Mouse (Mus musculus): ENCODE data around the gene Ugt1a2. TPM values are rescaled to one million over a fixed set of nuclear protein-coding genes. Genes with fewer than 3 reads are reported as not detected.

Gene Ugt1a2
- polyA plus RNA-seq, 1 experiment from 2014 or later, result 0.13 TPM

DNA sequence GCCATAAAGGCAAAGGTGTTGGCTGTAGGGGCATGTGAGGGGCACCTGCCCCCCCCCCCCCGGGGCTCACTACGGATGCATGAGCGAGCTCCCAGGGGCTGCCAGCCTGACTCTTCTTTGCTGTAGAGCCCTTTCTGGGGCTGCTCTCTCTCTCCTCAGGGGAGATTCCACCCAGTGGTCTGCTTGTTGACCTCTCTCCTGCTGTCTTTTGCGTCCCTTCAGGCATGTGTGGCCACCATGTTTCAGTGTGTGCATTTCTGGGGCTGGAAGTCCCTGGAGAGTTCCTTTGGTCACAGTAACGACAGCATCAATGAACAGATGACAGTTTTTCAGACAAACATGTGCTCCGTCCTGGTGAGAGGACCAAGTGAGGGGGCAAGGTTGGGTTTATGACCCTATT is 58.0 kb downstream of the Ugt1a2 start:
- H3K4me1 ChIP-seq, result peaks cover 14% of the 10 kb centered on the region
- 71% methylated on average over 6 of the region's 6 CpGs for WGBS
- no peaks in the 10 kb centered on the region for H3K27me3 ChIP-seq (ENCODE audit: insufficient read depth, poor library complexity, severe bottlenecking)
- no peak overlapping the region for H3K4me3 ChIP-seq
- H3K9me3 ChIP-seq, result peaks cover 64% of the 10 kb centered on the region
- H3K36me3 ChIP-seq, result peaks cover 38% of the 10 kb centered on the region
- DNase-seq (ENCODE audit: low spot score), result no peak
- H3K27ac ChIP-seq, result no peak overlapping the region

DNA sequence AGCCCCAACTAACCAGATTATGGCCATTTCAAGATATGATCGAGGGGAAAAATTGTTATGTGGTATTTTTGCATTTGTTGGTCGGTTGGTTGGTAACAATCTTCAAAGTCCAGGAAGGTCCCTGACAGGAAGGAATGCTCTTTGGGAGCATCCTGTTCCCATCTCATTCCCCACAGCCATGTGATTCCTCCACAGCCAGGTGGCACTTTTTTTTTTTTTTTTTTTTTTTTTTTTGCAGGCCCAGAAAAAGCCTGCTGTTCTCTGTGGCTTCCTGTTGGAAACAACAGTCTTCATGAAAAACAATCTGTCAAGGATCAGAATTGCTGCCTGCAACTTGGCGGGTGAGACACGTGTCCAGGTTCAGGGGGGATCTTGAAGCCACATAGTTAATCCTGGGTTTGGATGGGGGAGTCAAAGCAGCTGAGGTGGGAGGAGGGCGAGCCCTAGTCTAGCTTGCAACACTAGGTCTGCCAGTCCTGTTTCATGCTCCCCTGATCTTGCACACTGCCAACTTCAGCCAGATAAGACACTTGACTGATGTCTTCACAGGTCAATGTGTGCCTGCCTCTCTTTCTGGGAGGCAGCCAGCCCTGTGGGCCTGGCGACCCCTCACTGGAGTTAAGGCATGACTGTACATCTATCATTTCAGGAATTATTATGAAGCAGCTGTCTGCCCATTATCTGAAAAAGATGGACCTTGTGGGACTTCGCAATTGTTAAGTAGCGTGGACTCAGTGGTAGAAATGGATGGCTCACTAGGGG is 58.7 kb downstream of the Ugt1a2 start:
- Histone ChIP-seq H3K27ac (no peak overlapping the region), H3K27me3 (ENCODE audit: insufficient read depth, poor library complexity, severe bottlenecking) (no peaks in the 10 kb centered on the region), H3K9me3 (peaks cover 61% of the 10 kb centered on the region), H3K36me3 (peaks cover 45% of the 10 kb centered on the region), H3K4me1 (peaks cover 14% of the 10 kb centered on the region), H3K4me3 (no peak overlapping the region)
- WGBS, result 70% methylated on average over 8 of the region's 8 CpGs
- no peak for DNase-seq (ENCODE audit: low spot score)

DNA sequence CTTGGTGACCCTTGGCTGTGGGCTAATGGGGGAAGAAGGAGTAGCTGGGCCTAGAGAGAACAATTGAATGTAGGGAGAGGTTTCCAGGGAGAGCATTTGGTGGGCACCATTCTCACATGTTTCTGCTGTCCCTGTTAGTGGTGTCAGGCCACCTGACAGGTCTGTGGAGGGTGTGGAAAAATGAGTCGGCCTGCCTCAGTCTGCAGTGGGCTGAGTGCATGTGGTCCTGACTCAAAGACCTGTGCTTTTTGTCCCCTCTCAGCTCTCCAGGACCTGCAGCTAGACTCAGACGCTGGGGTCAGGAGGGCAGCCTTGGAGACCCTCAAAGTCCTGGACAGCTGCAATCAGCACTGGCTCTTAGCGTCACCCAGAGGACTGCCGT is 59.2 kb downstream of the Ugt1a2 start:
- H3K4me3 ChIP-seq, result no peak overlapping the region
- H3K27ac ChIP-seq, result no peak overlapping the region
- WGBS, result 74% methylated on average over 4 of the region's 4 CpGs
- H3K27me3 ChIP-seq (ENCODE audit: insufficient read depth, poor library complexity, severe bottlenecking), result no peaks in the 10 kb centered on the region
- no peak for DNase-seq (ENCODE audit: low spot score)
- peaks cover 50% of the 10 kb centered on the region for H3K36me3 ChIP-seq
- peaks cover 14% of the 10 kb centered on the region for H3K4me1 ChIP-seq
- peaks cover 57% of the 10 kb centered on the region for H3K9me3 ChIP-seq

DNA sequence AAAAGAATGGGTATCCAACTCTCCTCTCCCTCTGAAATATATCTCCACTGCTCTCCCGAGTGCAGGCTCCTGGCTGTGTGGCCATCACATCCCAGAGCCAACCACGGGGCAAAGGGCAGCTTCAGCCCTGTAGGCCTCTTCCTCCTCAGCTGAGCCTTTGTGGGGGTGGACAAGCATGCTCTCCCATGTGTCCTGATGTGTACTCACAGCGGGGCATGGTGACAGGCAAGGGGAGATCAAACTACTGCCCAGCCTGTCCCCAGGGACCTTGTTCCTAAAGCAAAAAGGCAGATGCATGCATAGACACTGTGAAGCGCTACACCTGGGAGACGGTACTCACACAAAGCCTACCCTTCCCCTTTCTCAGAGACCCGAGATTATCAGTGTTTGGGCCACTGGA is 59.7 kb downstream of the Ugt1a2 start:
- no peak for DNase-seq (ENCODE audit: low spot score)
- Histone ChIP-seq H3K4me3 (no peak overlapping the region), H3K36me3 (peaks cover 55% of the 10 kb centered on the region), H3K27ac (no peak overlapping the region), H3K9me3 (peaks cover 57% of the 10 kb centered on the region), H3K4me1 (peaks cover 18% of the 10 kb centered on the region), H3K27me3 (ENCODE audit: insufficient read depth, poor library complexity, severe bottlenecking) (no peaks in the 10 kb centered on the region)
- 76% methylated on average over 6 of the region's 6 CpGs for WGBS

DNA sequence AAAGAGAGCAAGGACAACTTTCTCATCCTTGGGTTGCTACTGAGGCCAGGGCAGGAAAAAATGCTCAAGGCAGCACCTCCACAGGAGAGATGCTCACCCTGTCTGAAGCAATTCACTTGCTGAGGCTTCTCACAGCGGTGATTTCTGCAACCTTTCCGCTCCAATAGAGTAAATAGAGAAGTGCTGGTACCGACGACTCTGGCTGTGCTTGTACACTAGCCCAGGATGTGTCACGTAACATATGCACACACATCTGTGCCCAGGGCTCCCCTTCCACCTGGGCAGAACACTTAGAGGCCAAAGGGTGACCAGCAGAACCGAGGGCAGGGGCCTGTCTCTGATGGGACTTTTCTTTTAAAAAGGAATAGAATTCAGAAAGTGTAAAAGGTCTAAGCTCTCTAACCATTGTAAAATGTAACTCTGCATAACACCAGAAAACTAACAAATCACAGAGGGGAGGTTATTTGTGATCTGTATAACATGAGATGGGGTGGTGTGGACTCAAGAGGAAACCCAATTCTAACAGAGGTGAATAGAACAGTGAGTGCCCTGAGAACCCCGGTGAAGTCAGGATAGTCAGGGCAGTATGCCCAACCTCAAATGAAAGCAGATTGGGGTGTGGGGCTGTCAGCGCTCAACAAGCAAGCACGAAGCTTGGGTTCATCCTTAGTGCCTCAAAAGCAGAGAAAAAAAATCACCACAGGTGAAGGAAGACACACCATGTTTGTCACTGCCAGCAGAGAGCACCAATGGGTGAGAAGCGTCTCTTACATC is 60.4 kb downstream of the Ugt1a2 start:
- DNase-seq (ENCODE audit: low spot score), result no peak
- Histone ChIP-seq H3K4me3 (no peak overlapping the region), H3K27ac (no peak overlapping the region), H3K9me3 (peaks cover 51% of the 10 kb centered on the region), H3K27me3 (ENCODE audit: insufficient read depth, poor library complexity, severe bottlenecking) (no peaks in the 10 kb centered on the region), H3K4me1 (peaks cover 19% of the 10 kb centered on the region), H3K36me3 (peaks cover 62% of the 10 kb centered on the region)
- WGBS, result 83% methylated on average over 10 of the region's 10 CpGs

DNA sequence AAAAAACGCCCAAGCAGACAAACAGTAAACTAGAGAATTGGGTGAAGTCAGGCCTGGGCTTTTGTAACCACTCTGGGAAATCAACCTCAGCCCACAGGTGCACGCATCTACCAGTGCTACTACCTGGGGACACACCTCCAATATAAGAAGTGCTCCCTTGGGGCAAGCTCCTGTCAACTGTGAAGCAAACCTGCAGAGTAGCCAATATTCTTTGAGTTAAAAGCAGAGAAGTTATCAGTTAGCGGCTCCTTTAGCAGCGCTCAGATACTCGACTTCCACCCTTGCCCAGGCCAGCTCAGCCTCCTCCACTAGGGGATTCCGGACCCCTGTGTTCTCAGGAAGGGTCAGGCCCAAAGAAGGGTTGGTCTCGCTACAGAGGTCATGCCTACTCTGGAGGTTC is 61.3 kb downstream of the Ugt1a2 start:
- WGBS, result 83% methylated on average over 7 of the region's 7 CpGs
- peaks cover 41% of the 10 kb centered on the region for H3K9me3 ChIP-seq
- peaks cover 19% of the 10 kb centered on the region for H3K4me1 ChIP-seq
- no peak overlapping the region for H3K27ac ChIP-seq
- no peak overlapping the region for H3K4me3 ChIP-seq
- no peak for DNase-seq (ENCODE audit: low spot score)
- H3K36me3 ChIP-seq, result peaks cover 71% of the 10 kb centered on the region
- H3K27me3 ChIP-seq (ENCODE audit: insufficient read depth, poor library complexity, severe bottlenecking), result no peaks in the 10 kb centered on the region

DNA sequence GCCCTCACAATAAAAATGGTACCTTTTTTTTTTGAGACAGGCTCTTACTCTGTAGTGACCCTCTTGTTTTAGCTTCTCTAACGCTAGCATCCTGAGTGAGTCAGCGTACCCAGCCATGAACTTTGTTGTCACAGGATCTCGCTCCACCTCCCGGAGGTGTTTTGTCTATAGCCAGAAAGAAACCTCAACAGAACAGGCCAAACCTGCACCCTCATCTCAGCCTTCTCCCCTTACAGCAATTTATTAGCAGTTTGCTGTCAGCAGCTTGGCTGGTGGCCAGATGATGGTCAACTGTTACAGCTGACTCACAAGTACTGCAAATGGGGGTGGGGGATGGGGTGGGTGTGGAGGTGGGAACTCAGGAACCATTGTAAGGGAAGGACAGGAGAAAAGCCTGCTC is 61.9 kb downstream of the Ugt1a2 start:
- DNase-seq (ENCODE audit: low spot score), result no peak
- no peaks in the 10 kb centered on the region for H3K27me3 ChIP-seq (ENCODE audit: insufficient read depth, poor library complexity, severe bottlenecking)
- WGBS, result 87% methylated on average over 4 of the region's 4 CpGs
- no peak overlapping the region for H3K27ac ChIP-seq
- H3K9me3 ChIP-seq, result peaks cover 36% of the 10 kb centered on the region
- peaks cover 77% of the 10 kb centered on the region for H3K36me3 ChIP-seq
- no peak overlapping the region for H3K4me3 ChIP-seq
- peaks cover 19% of the 10 kb centered on the region for H3K4me1 ChIP-seq

DNA sequence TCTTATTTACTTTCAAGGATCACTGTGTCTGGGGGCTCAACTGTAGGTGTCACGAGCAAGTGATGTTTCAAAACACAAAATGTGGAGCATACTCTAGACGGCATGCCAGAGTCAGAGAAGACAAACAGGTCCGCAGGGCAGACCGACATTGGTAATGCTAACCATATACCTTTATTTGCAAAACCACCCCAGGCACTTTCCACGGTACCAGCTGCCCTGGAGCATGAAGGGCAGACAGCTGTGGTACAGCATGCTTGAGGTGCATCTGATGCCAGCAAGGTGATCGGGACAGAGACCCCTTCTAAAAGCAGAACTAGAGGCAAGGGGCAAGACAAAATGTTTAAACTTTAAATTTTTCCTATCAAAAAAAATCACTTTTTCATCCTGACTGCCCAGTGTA is 62.6 kb downstream of the Ugt1a2 start:
- Histone ChIP-seq H3K9me3 (peaks cover 29% of the 10 kb centered on the region), H3K36me3 (peaks cover 84% of the 10 kb centered on the region), H3K27ac (no peak overlapping the region), H3K4me3 (no peak overlapping the region), H3K27me3 (ENCODE audit: insufficient read depth, poor library complexity, severe bottlenecking) (no peaks in the 10 kb centered on the region), H3K4me1 (peaks cover 19% of the 10 kb centered on the region)
- peak; percentile 88 for DNase-seq (ENCODE audit: low spot score)
- 75% methylated on average over 6 of the region's 6 CpGs for WGBS

DNA sequence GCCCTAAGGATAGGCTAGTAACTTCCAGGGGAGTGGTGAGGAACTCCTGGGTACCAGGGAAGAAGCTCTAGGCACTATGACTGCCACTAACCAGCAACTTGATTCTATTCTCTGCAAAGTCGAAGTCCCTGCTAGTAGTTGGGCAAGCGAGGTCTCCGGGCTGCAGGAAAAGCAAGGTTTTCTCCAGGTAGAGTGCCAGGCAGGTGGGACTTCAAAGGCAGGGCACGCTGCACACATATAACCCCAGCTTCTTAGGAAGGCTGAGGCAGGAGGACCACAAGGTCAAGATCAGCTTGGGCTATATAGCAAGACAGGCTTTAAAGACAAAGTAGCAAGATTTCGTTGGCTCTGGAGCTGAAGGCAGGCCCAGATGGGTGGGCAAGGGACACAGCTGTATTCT is 63.4 kb downstream of the Ugt1a2 start:
- peaks cover 19% of the 10 kb centered on the region for H3K4me1 ChIP-seq
- no peak overlapping the region for H3K4me3 ChIP-seq
- WGBS, result 89% methylated on average over 5 of the region's 5 CpGs
- H3K9me3 ChIP-seq, result peaks cover 24% of the 10 kb centered on the region; the same call in 1 of the 2 replicates
- DNase-seq (ENCODE audit: low spot score), result peak; percentile 88
- no peak overlapping the region for H3K27ac ChIP-seq
- H3K27me3 ChIP-seq (ENCODE audit: insufficient read depth, poor library complexity, severe bottlenecking), result no peaks in the 10 kb centered on the region
- peaks cover 92% of the 10 kb centered on the region for H3K36me3 ChIP-seq

DNA sequence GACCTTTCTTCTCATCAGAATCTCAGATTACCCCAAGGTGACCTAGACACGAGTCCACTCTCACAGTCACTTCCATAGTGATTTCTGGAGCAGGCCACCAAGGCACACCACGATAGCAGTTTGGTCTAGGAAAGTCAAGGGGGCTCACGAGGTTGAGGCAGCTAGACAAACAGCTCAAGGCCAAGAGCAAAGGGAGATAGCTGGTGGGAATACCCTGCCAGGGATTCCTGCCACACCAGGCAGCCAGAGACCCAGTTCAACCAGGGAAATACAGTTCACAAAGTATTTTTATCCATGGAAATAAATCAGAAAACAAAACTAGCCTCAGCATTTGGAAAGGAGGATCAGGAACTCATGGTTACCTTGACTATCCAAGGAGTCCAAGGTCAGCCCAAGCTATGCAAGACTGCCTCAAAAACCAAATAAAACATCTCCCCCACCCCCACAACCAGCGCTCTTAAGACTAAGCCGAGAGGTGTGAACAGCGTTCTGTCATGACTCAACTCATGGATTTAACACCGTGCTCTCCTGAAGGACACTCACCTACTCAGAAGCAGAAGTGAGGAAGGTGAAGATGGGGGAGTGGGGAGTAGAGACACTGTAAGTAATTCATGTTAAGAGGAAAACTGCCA is 64.0 kb downstream of the Ugt1a2 start:
- Histone ChIP-seq H3K27ac (no peak overlapping the region), H3K36me3 (peaks cover 97% of the 10 kb centered on the region), H3K9me3 (peaks cover 20% of the 10 kb centered on the region; the same call in 1 of the 2 replicates), H3K27me3 (ENCODE audit: insufficient read depth, poor library complexity, severe bottlenecking) (no peaks in the 10 kb centered on the region), H3K4me1 (peaks cover 16% of the 10 kb centered on the region), H3K4me3 (no peak overlapping the region)
- 80% methylated on average over 7 of the region's 7 CpGs for WGBS
- DNase-seq (ENCODE audit: low spot score), result no peak

DNA sequence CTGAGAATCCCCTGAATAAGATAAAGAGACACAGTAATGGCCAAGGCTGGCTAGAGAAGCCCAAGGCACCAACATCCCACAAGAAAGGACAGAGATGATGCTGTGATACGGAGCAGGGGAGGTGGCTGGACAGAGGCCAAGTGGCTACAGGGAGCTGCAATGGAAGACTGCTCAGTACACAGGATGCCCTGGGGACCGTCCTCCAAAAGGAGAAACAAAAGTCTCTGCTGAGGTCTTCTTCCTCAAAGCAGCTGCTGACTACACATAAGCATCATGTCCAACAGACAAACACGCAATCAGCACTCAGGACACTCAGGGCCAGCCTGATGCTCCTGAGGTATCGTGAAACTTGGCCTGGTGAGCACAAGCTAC is 64.5 kb downstream of the Ugt1a2 start:
- Histone ChIP-seq H3K4me3 (no peak overlapping the region), H3K27ac (no peak overlapping the region), H3K36me3 (peaks cover 97% of the 10 kb centered on the region), H3K9me3 (peaks cover 18% of the 10 kb centered on the region; the same call in 1 of the 2 replicates), H3K27me3 (ENCODE audit: insufficient read depth, poor library complexity, severe bottlenecking) (no peaks in the 10 kb centered on the region), H3K4me1 (peaks cover 11% of the 10 kb centered on the region)
- WGBS, result 77% methylated on average over 4 of the region's 4 CpGs
- DNase-seq (ENCODE audit: low spot score), result no peak

DNA sequence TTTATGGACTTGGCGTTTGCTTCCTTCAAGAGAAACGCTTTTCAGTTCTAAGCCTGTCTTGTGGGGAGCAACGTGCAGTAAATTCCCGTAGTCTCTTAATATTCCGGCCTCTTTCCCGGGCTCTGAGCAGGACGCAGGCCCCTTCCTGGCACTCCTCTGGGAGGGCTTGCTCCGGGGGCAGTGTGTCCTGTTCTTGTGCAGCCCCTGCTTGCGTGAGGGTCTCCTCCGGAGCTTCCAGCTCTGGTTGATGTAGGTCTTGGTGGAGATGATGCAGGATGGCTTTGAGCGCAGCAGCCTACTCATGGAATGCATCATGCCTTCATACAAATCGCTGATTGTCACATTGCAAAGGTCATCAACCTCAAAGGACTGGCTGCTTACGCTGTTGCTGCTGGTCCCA is 65.7 kb downstream of the Ugt1a2 start:
- DNase-seq (ENCODE audit: low spot score), result no peak
- 0 out of 2 replicates have a peak, but pooled peaks cover 5% of the 10 kb centered on the region for H3K4me1 ChIP-seq
- H3K27me3 ChIP-seq (ENCODE audit: insufficient read depth, poor library complexity, severe bottlenecking), result no peaks in the 10 kb centered on the region
- no peak overlapping the region for H3K4me3 ChIP-seq
- no peak overlapping the region for H3K27ac ChIP-seq
- peaks cover 91% of the 10 kb centered on the region for H3K36me3 ChIP-seq
- H3K9me3 ChIP-seq, result peaks cover 13% of the 10 kb centered on the region; the same call in 1 of the 2 replicates
- WGBS, result 88% methylated on average over 13 of the region's 13 CpGs

DNA sequence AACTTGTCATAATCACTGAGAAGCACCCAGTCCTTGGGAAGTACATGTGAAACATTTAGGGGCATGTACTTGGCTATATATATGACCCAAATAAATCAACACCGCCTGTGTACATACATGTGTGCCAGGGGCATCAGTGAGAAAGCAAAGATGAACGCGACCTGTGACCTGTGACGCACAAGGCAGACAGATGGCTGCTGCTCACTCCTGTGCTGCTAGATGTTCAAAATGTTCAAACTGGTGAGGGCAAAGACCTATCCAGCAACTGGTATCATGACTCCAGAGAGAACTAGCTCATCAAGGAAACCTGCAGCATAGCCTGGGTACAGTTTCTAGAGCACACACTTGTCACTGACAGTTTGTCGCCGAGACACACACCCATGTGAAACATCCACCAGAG is 67.1 kb downstream of the Ugt1a2 start:
- WGBS, result 95% methylated on average over 6 of the region's 6 CpGs
- peaks cover 13% of the 10 kb centered on the region; the same call in 1 of the 2 replicates for H3K9me3 ChIP-seq

More for the DNA sequence above, 67.1 kb downstream of the Ugt1a2 start:
- H3K36me3 ChIP-seq, result peaks cover 91% of the 10 kb centered on the region
- H3K27me3 ChIP-seq (ENCODE audit: insufficient read depth, poor library complexity, severe bottlenecking), result no peaks in the 10 kb centered on the region
- 0 out of 2 replicates have a peak, but pooled peaks cover 5% of the 10 kb centered on the region for H3K4me1 ChIP-seq
- no peak overlapping the region for H3K4me3 ChIP-seq
- DNase-seq (ENCODE audit: low spot score), result no peak
- no peak overlapping the region for H3K27ac ChIP-seq
